Mouse (Mus musculus): ENCODE results near the gene Cnp.

DNA sequence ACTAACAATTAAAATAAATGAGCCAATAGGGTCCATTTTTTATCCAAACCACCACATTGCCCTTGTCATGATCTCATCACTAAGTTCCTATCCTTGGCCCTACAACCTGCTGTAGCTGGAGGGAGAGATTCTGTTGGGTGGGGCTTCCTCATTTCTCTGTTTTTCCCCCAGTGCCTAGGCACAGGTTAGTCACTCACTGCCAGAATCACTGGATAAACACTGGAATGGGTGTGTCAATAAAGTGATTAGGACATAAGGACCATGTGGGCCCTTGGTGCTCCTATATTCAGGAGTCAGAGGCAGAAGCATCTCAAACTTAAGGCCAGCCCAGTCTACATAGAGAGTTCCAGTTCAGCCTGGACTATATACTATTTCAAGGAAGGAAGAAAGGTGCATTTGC lies 38.2 kb upstream of the Cnp start:
- TF ChIP-seq CTCF (IDR thresholded peaks at IDR 0.05; ENCODE audit: control insufficient read depth, insufficient read depth, insufficient read length) (no peak), MYOG (IDR thresholded peaks at IDR 0.05; ENCODE audit: control insufficient read depth, extremely low read depth, insufficient read length) (no peak), CEBPB (IDR thresholded peaks at IDR 0.05; ENCODE audit: low read depth) (no peak), MAX (IDR thresholded peaks at IDR 0.05) (no peak), USF1 (IDR thresholded peaks at IDR 0.05; ENCODE audit: low read depth) (no peak), MYOD1 (IDR thresholded peaks at IDR 0.05; ENCODE audit: control insufficient read depth, insufficient read length, low read depth) (no peak)
